Mouse (Mus musculus) olfactory bulb, adult 2 months (tissue): ENCODE data around the gene Rhno1. TPM values are rescaled to one million over a fixed set of nuclear protein-coding genes. Genes with fewer than 3 reads are reported as not detected.

ENCODE experiments used
- H3K27ac ChIP-seq: fragments of 200-500 bp; 2 replicates; pipeline ENCODE4 v1.5.1; 2012; ENCODE audit warnings: low read depth, low read length; ENCODE audit not compliant: insufficient read depth
- H3K4me1 ChIP-seq: fragments of 200-500 bp; 2 replicates; pipeline ENCODE4 v1.6.1; 2012; ENCODE audit warnings: low read length; ENCODE audit not compliant: control insufficient read depth, insufficient read depth
- H3K4me3 ChIP-seq: fragments of 200-500 bp; 2 replicates; pipeline ENCODE4 v1.5.1; 2012; ENCODE audit warnings: mild to moderate bottlenecking, low read depth, low read length, moderate library complexity; ENCODE audit not compliant: insufficient read depth
- CTCF ChIP-seq: fragments of 200-500 bp; IDR thresholded peaks from 2 replicates; pipeline ENCODE4 v1.5.1; 2012; ENCODE audit warnings: low read depth, mild to moderate bottlenecking, low read length, moderate library complexity; ENCODE audit not compliant: insufficient read depth
- POLR2A ChIP-seq: fragments of 200-500 bp; IDR thresholded peaks from 2 replicates; pipeline ENCODE4 v1.6.1; 2012; ENCODE audit warnings: mild to moderate bottlenecking, low read depth, low read length, moderate library complexity; ENCODE audit not compliant: insufficient read depth
- WGBS: fragments of 180-500 bp; shearing (Covaris S2); methylation state at CpG from one replicate; pipeline ENCODE4 v1.1.7; 2018; 5-methylcytosine and 5-hydroxymethylcytosine counted together
- polyA plus RNA-seq: library from polyadenylated mRNA; stranded (reverse); fragments of >200 nt; gene quantifications from 2 replicates; pipeline ENCODE4 v1.2.4, GENCODE M21; 2012; ENCODE audit warnings: low replicate concordance; ENCODE audit not compliant: missing spikeins, insufficient read depth, insufficient read length

Gene Rhno1
- polyA plus RNA-seq, 1 experiment: not detected

DNA sequence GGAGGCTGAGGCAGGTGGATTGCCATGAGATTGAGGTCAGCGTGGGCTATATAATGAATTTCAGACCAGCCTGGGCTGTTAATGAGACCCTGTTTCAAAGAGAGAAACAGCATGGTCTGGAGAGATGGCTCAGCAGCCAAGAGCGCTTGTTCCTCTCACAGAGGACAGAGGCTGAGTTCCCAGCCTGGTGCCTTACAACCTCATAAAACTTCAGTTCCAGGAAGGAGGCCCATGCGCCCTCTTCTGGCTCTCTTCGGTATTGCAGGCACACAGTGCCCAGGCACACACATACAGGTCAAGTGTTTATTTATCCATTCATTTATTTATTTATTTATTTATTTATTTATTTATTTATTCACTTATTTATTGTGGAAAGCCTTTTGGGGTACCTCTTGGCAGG is 54.4 kb downstream of the Rhno1 start:
- WGBS: 26% methylated on average over 4 of the region's 4 CpGs
- Histone ChIP-seq H3K4me1 (no peaks in the 10 kb centered on the region), H3K27ac (no peak overlapping the region), H3K4me3 (no peak overlapping the region)
- peak; percentile 53; the same call in 1 of the 2 replicates for TF ChIP-seq CTCF
- TF ChIP-seq POLR2A: no peak

Other genes with a start within 250 kb of the Rhno1 start
- gene Tspan9, start 219.3 kb downstream of the Rhno1 start, polyA plus RNA-seq: not detected in 2 replicates
- not detected in 2 replicates for gene Tead4, start 62.1 kb downstream of the Rhno1 start, polyA plus RNA-seq
- not detected in 2 replicates for gene Tulp3, start 7.1 kb downstream of the Rhno1 start, polyA plus RNA-seq
- gene Foxm1, start 56 bp upstream of the Rhno1 start, polyA plus RNA-seq: not detected in 2 replicates
- not detected in 2 replicates for gene Tex52, start 12.5 kb upstream of the Rhno1 start, polyA plus RNA-seq
- gene Gm44596, start 12.6 kb upstream of the Rhno1 start, polyA plus RNA-seq: not detected in 2 replicates
- gene Nrip2, start 36.4 kb upstream of the Rhno1 start, polyA plus RNA-seq: not detected in 2 replicates
- gene Itfg2, start 62.0 kb upstream of the Rhno1 start, polyA plus RNA-seq: not detected in 2 replicates
- not detected in 2 replicates for gene Fkbp4, start 75.8 kb upstream of the Rhno1 start, polyA plus RNA-seq
- not detected in 2 replicates for gene Pzp, start 163.8 kb upstream of the Rhno1 start, polyA plus RNA-seq
- gene A2ml1, start 218.7 kb upstream of the Rhno1 start, polyA plus RNA-seq: not detected in 2 replicates